Mouse (Mus musculus) kidney, adult 2 months (tissue): ENCODE results near the gene Kcnk6. TPM values are rescaled to one million over a fixed set of nuclear protein-coding genes. Genes with fewer than 3 reads are reported as not detected.

ENCODE experiments used
- DNase-seq: peaks from one replicate; pipeline ENCODE4 v3.0.0; 2021
- H3K27ac ChIP-seq: fragments of 200-500 bp; 2 replicates; pipeline ENCODE4 v1.5.1; 2012; ENCODE audit warnings: low read depth, low read length, control low read depth, inconsistent platforms; ENCODE audit not compliant: insufficient read depth
- H3K27me3 ChIP-seq: fragments of 200-500 bp; replicated peaks from 2 replicates; pipeline ENCODE4 v1.6.1; 2012; ENCODE audit warnings: mild to moderate bottlenecking, moderate library complexity, low read length, inconsistent platforms; ENCODE audit not compliant: control insufficient read depth, insufficient read depth
- H3K36me3 ChIP-seq: fragments of 200-500 bp; 2 replicates; pipeline ENCODE4 v1.6.1; 2012; ENCODE audit warnings: mild to moderate bottlenecking, moderate library complexity, low read length, inconsistent platforms; ENCODE audit not compliant: control insufficient read depth, insufficient read depth
- H3K4me1 ChIP-seq: fragments of 200-500 bp; 2 replicates; pipeline ENCODE4 v1.6.1; 2011; ENCODE audit warnings: low read length; ENCODE audit not compliant: control insufficient read depth, insufficient read depth
- H3K4me3 ChIP-seq: fragments of 200-500 bp; 2 replicates; pipeline ENCODE4 v1.5.1; 2011; ENCODE audit warnings: mild to moderate bottlenecking, low read depth, low read length, control low read depth; ENCODE audit not compliant: insufficient read depth
- CTCF ChIP-seq: fragments of 200-500 bp; conservative IDR thresholded peaks from 2 replicates; pipeline ENCODE4 v1.5.1; 2011; ENCODE audit warnings: low read depth, mild to moderate bottlenecking, control low read depth, low read length, moderate library complexity, mixed read lengths; ENCODE audit not compliant: insufficient read depth, insufficient read length
- POLR2A ChIP-seq: fragments of 200-500 bp; IDR thresholded peaks from one replicate; pipeline ENCODE4 v1.6.1; 2011; ENCODE audit warnings: low read depth, low read length, control low read depth
- WGBS: fragments of 180-500 bp; shearing (Covaris S2); methylation state at CpG from one replicate; pipeline ENCODE4 v1.1.7; 2018; 5-methylcytosine and 5-hydroxymethylcytosine counted together
- polyA plus RNA-seq: library from polyadenylated mRNA; depleted of rRNA; stranded (reverse); fragments of >200 nt; gene quantifications from 2 replicates; pipeline ENCODE4 v1.2.3, GENCODE M21; 2012; rRNA removed

The Kcnk6 gene
- polyA plus RNA-seq, result 4.4 and 5.6 TPM in 2 replicates

GRCm38 (mm10) chr7:29232247-29233013 lies at the start of gene Kcnk6:
Gene Kcnk6, minus strand, starts transcription at chr7:29232515.
- H3K4me1 ChIP-seq, result no peaks in the 10 kb centered on the region
- H3K4me3 ChIP-seq, result peak within 1 kb of the TSS; percentile 57
- TF ChIP-seq CTCF (no peak), POLR2A (no peak)
- 2% methylated on average over 62 of the region's 62 CpGs for WGBS
- H3K36me3 ChIP-seq, result no peaks in the 10 kb centered on the region
- DNase-seq, result peak; percentile 52
- no peaks in the 10 kb centered on the region for H3K27me3 ChIP-seq
- 0 out of 2 replicates have a peak within 1 kb of the TSS, but pooled peaks have one; percentile 12 for H3K27ac ChIP-seq

GRCm38 (mm10) chr7:29281201-29282073 lies 49.1 kb upstream of the Kcnk6 start, which contains the start of gene Spint2:
Gene Spint2, minus strand, starts transcription at chr7:29281912.
- DNase-seq, result peak; percentile 96
- Histone ChIP-seq H3K36me3 (no peaks in the 10 kb centered on the region), H3K4me1 (peaks cover 22% of the 10 kb centered on the region), H3K27me3 (no peaks in the 10 kb centered on the region), H3K4me3 (peak within 1 kb of the TSS; percentile 61), H3K27ac (peak within 1 kb of the TSS; percentile 94)
- TF ChIP-seq POLR2A (peak; percentile 80), CTCF (0 out of 2 replicates have a peak, but pooled peaks have one; percentile 22)
- whole genome bisulfite sequencing, result 1% methylated on average over 80 of the region's 80 CpGs

GRCm38 (mm10) chr7:29280801-29281200 lies 48.5 kb upstream of the Kcnk6 start:
- TF ChIP-seq CTCF, result no peak
- no peak for TF ChIP-seq POLR2A
- no peaks in the 10 kb centered on the region for H3K36me3 ChIP-seq
- DNase-seq, result peak; percentile 57
- WGBS, result 16% methylated on average over 13 of the region's 13 CpGs
- H3K27me3 ChIP-seq, result no peaks in the 10 kb centered on the region
- H3K4me3 ChIP-seq, result peak overlapping the region; percentile 61
- H3K27ac ChIP-seq, result peak overlapping the region; percentile 19; the same call in 1 of the 2 replicates
- H3K4me1 ChIP-seq, result peaks cover 29% of the 10 kb centered on the region

- Histone ChIP-seq H3K4me1 (peaks cover 31% of the 10 kb centered on the region), H3K4me3 (peak overlapping the region; percentile 61), H3K27ac (peak overlapping the region; percentile 64), H3K36me3 (no peaks in the 10 kb centered on the region), H3K27me3 (no peaks in the 10 kb centered on the region)
- 63% methylated on average over 8 of the region's 8 CpGs for WGBS
- no peak for TF ChIP-seq POLR2A
- no peak for TF ChIP-seq CTCF
- peak; percentile 39 for DNase-seq
These were observed 47.6 kb upstream of the Kcnk6 start for GRCm38 (mm10) chr7:29279924-29280323.

GRCm38 (mm10) chr7:29279261-29279660 lies 46.9 kb upstream of the Kcnk6 start:
- peaks cover 32% of the 10 kb centered on the region for H3K4me1 ChIP-seq
- TF ChIP-seq POLR2A, result no peak
- no peak for TF ChIP-seq CTCF
- H3K4me3 ChIP-seq, result no peak overlapping the region
- no peaks in the 10 kb centered on the region for H3K36me3 ChIP-seq
- H3K27ac ChIP-seq, result no peak overlapping the region; the same call in 1 of the 2 replicates
- H3K27me3 ChIP-seq, result no peaks in the 10 kb centered on the region
- no peak for DNase-seq

GRCm38 (mm10) chr7:29277510-29277909 lies 45.2 kb upstream of the Kcnk6 start:
- TF ChIP-seq CTCF (no peak), POLR2A (no peak)
- no peak for DNase-seq
- peak overlapping the region; percentile 75 for H3K27ac ChIP-seq
- H3K4me3 ChIP-seq, result no peak overlapping the region
- H3K36me3 ChIP-seq, result no peaks in the 10 kb centered on the region
- WGBS, result 65% methylated on average over 4 of the region's 4 CpGs
- H3K27me3 ChIP-seq, result no peaks in the 10 kb centered on the region
- peaks cover 32% of the 10 kb centered on the region for H3K4me1 ChIP-seq
